Mouse (Mus musculus) hindbrain, embryonic 16.5 days (tissue): ENCODE data around the gene Msi2. TPM values are rescaled to one million over a fixed set of nuclear protein-coding genes. Genes with fewer than 3 reads are reported as not detected.

ENCODE experiments used
- ATAC-seq: fragments of 200-750 bp; cut with Nextera tagmentation; 2 replicates; pipeline ENCODE4 v1.8.0; 2017; ENCODE audit warnings: moderate TSS enrichment, moderate library complexity
- H3K27ac ChIP-seq: fragments of 300-500 bp; sonication (generic); 2 replicates; pipeline ENCODE4 v1.5.1; 2014; ENCODE audit warnings: low read depth, mild to moderate bottlenecking, control low read depth, low read length, moderate library complexity
- H3K27me3 ChIP-seq: fragments of 300-500 bp; sonication (generic); replicated peaks from 2 replicates; pipeline ENCODE4 v1.6.1; 2014; ENCODE audit warnings: low read length; ENCODE audit not compliant: control insufficient read depth, insufficient read depth
- H3K36me3 ChIP-seq: fragments of 300-500 bp; sonication (generic); 2 replicates; pipeline ENCODE4 v1.6.1; 2014; ENCODE audit warnings: mild to moderate bottlenecking, low read length, moderate library complexity, mixed read lengths; ENCODE audit not compliant: control insufficient read depth, insufficient read depth
- H3K4me1 ChIP-seq: fragments of 300-500 bp; sonication (generic); 2 replicates; pipeline ENCODE4 v1.6.1; 2014; ENCODE audit warnings: low read depth, low read length; ENCODE audit not compliant: control insufficient read depth, insufficient read depth
- H3K4me2 ChIP-seq: fragments of 300-500 bp; sonication (generic); 2 replicates; pipeline ENCODE4 v1.6.1; 2014; ENCODE audit warnings: mild to moderate bottlenecking, low read length, control low read depth, moderate library complexity
- H3K4me3 ChIP-seq: fragments of 300-500 bp; sonication (generic); 2 replicates; pipeline ENCODE4 v1.5.1; 2014; ENCODE audit warnings: mild to moderate bottlenecking, low read length, control low read depth, moderate library complexity
- H3K9ac ChIP-seq: fragments of 300-500 bp; sonication (generic); 2 replicates; pipeline ENCODE4 v1.6.1; 2014; ENCODE audit warnings: low read depth, mild to moderate bottlenecking, control low read depth, low read length, moderate library complexity
- H3K9me3 ChIP-seq: fragments of 300-500 bp; sonication (generic); 2 replicates; pipeline ENCODE4 v1.6.1; 2014; ENCODE audit warnings: mild to moderate bottlenecking, low read length, moderate library complexity; ENCODE audit not compliant: control insufficient read depth
- WGBS: fragments of 180-500 bp; shearing (Covaris S2); extraction: QIAGEN DNeasy Blood & Tissue Kit; methylation state at CpG from one replicate; pipeline ENCODE4 v1.1.7; 2014; 5-methylcytosine and 5-hydroxymethylcytosine counted together
- polyA plus RNA-seq: library from polyadenylated mRNA; unstranded; fragments of >200 nt; fragmentation: Nextera tagmentation; extraction: Ambion mirVana; gene quantifications from 2 replicates; pipeline ENCODE4 v1.2.1, GENCODE M21; 2015

Gene Msi2
- polyA plus RNA-seq, 1 experiment from 2014 or later = 31.0 TPM

DNA sequence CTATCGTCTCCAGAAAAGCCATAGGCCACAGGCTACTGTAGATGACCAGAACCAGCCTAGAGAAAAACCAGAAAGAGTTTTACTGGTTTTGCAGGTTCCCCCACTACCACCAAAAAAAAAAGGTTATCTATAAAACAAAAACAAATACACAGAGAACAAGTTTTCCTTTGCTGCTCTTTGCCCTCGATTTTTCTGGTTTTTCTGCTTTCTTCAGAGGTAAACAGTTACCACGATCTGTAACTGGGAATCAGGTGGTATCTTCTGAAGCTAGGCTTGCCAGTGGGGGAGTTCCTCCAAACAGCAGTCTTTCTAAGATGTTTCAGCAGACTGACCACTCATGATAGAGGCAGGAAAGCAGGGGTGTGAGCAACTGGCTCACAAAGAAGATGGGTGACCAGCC is 89.6 kb downstream of the Msi2 start:
- H3K9ac ChIP-seq = no peak overlapping the region
- WGBS = 73% methylated on average over 3 of the region's 3 CpGs
- no peaks in the 10 kb centered on the region for H3K27me3 ChIP-seq
- no peaks in the 10 kb centered on the region for H3K9me3 ChIP-seq
- peak overlapping the region; percentile 71 for H3K27ac ChIP-seq
- no peak for ATAC-seq
- no peak overlapping the region for H3K4me2 ChIP-seq
- peaks cover 26% of the 10 kb centered on the region for H3K4me1 ChIP-seq
- H3K4me3 ChIP-seq = no peak overlapping the region
- H3K36me3 ChIP-seq = no peaks in the 10 kb centered on the region

DNA sequence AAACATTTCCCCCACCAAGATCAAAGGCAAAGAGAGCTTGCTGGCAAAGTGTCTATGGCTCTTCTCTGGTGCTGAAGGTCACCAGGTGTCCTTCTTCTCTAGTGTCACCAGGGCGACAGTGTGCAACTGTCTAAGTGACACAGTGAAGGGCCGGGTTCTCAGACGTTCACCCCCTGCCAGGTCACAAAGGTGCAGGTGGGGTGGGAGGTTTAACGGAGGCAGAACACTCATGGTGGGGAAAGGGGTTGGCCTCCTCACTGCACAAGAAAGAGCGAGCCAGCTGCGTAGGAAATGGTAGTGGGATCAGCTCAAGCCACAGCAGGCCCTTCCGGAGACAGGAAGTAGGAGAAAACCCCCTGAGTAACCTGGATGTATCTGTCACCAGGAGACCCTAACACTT is 91.0 kb downstream of the Msi2 start:
- Histone ChIP-seq H3K36me3 (no peaks in the 10 kb centered on the region), H3K27me3 (no peaks in the 10 kb centered on the region), H3K27ac (peak overlapping the region; percentile 31), H3K4me1 (peaks cover 36% of the 10 kb centered on the region), H3K9me3 (no peaks in the 10 kb centered on the region), H3K9ac (no peak overlapping the region), H3K4me2 (no peak overlapping the region), H3K4me3 (no peak overlapping the region)
- 65% methylated on average over 7 of the region's 7 CpGs for WGBS
- no peak for ATAC-seq

DNA sequence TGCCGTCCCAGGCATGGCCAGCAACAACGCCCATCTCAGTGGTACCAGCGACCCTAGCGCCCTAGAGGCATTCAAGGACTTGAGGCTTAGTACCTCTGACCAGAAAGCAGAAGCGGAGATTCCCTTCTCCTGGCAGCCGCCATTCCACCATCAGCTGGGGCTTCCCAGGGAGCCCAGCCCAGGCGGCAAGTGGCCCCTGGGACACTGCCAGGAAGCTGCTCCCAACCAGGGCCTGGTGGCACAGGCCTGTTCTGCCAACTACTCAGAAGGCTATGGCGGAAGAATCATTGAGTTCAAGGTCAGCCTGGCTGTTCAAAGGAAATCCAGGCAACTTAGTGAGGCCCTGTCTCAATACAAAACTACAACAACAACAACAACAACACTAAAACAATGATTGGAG is 91.7 kb downstream of the Msi2 start:
- H3K27me3 ChIP-seq = no peaks in the 10 kb centered on the region
- peak overlapping the region; percentile 24; the same call in 1 of the 2 replicates for H3K27ac ChIP-seq
- no peak overlapping the region for H3K4me3 ChIP-seq
- no peak overlapping the region for H3K4me2 ChIP-seq
- ATAC-seq = no peak
- no peaks in the 10 kb centered on the region for H3K9me3 ChIP-seq
- H3K9ac ChIP-seq = no peak overlapping the region
- H3K36me3 ChIP-seq = no peaks in the 10 kb centered on the region
- 61% methylated on average over 8 of the region's 8 CpGs for WGBS
- H3K4me1 ChIP-seq = peaks cover 36% of the 10 kb centered on the region

DNA sequence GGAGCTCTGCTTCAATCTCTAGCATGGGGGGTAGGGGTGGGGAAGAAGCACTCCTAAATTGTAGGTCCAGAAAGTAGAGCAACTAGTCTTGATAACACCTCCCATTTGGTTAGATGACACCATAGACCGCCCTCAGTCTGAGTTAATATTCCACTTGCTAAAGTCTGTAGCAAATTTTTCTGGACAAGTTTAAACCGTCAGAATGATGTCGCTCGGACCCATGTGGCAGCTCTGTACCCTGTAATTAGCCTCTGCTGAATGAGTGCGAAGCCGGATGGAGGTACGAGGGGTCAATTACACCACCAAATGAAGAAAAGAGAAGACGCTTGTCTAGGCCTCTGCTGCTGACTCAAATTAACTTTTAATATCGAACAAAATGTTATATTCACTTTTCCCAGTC is 92.3 kb downstream of the Msi2 start:
- Histone ChIP-seq H3K36me3 (no peaks in the 10 kb centered on the region), H3K9ac (no peak overlapping the region), H3K27ac (no peak overlapping the region), H3K4me1 (peaks cover 36% of the 10 kb centered on the region), H3K4me2 (no peak overlapping the region), H3K4me3 (no peak overlapping the region), H3K27me3 (no peaks in the 10 kb centered on the region), H3K9me3 (no peaks in the 10 kb centered on the region)
- ATAC-seq = no peak
- WGBS = 66% methylated on average over 9 of the region's 9 CpGs

DNA sequence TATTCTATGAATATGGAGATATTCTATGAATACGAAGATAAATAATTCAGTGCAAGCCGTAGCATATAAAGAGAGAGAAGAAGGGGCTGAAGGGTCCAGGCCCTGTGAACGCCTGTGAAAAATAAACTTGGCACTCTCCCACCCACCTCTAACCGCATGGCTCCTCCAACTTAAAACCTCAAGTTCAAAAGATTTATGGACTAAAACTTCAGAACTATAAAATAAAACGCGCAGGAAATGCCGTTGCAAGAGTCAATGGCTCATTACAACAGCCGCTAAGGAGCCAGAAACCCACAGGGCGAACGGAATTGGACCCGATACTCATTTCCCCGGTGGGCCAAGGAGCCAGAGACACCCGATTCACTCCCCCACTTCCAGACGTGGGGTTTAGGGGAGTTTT is 93.2 kb downstream of the Msi2 start:
- no peak for ATAC-seq
- H3K9ac ChIP-seq = no peak overlapping the region
- 58% methylated on average over 14 of the region's 14 CpGs for WGBS
- no peaks in the 10 kb centered on the region for H3K36me3 ChIP-seq
- H3K9me3 ChIP-seq = no peaks in the 10 kb centered on the region
- no peak overlapping the region for H3K4me2 ChIP-seq
- no peak overlapping the region for H3K27ac ChIP-seq
- H3K4me1 ChIP-seq = peaks cover 43% of the 10 kb centered on the region
- no peaks in the 10 kb centered on the region for H3K27me3 ChIP-seq
- no peak overlapping the region for H3K4me3 ChIP-seq

GRCm38 (mm10) chr11:88624627-88625026 is 93.7 kb downstream of the Msi2 start:
- H3K4me2 ChIP-seq = no peak overlapping the region
- ATAC-seq = no peak
- no peaks in the 10 kb centered on the region for H3K27me3 ChIP-seq
- no peak overlapping the region for H3K4me3 ChIP-seq
- H3K9ac ChIP-seq = no peak overlapping the region
- H3K9me3 ChIP-seq = no peaks in the 10 kb centered on the region
- no peaks in the 10 kb centered on the region for H3K36me3 ChIP-seq
- 73% methylated on average over 6 of the region's 6 CpGs for WGBS
- H3K27ac ChIP-seq = 0 out of 2 replicates have a peak overlapping the region, but pooled peaks have one; percentile 6
- peaks cover 47% of the 10 kb centered on the region for H3K4me1 ChIP-seq

GRCm38 (mm10) chr11:88623671-88624070 is 94.6 kb downstream of the Msi2 start:
- H3K36me3 ChIP-seq = no peaks in the 10 kb centered on the region
- H3K4me2 ChIP-seq = no peak overlapping the region
- no peak overlapping the region; the same call in 1 of the 2 replicates for H3K27ac ChIP-seq

DNA sequence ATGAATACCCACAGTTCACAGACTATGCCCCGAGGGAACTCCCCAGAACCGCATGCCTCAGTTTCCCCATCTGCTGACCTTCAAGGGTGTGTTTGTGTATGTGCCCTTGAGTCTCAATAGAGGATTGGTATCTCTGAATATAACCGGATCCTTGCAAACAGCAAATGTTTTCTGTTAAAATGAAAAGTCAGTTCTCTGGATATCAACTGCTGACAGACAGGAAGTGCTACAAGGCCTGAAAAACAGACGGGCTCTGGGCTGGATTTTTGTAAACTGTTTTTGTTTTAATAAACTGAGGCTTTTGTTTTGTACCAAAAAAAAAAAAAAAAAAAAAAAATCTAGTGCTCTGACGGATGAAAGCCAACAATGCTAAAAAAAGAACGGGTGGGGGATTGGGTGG is 95.8 kb downstream of the Msi2 start:
- Histone ChIP-seq H3K27ac (peak overlapping the region; percentile 37; the same call in 1 of the 2 replicates), H3K4me3 (no peak overlapping the region), H3K9me3 (no peaks in the 10 kb centered on the region), H3K36me3 (no peaks in the 10 kb centered on the region), H3K4me1 (peaks cover 47% of the 10 kb centered on the region), H3K9ac (no peak overlapping the region), H3K4me2 (no peak overlapping the region), H3K27me3 (no peaks in the 10 kb centered on the region)
- ATAC-seq = no peak
- WGBS = 49% methylated on average over 6 of the region's 6 CpGs

More at GRCm38 (mm10) chr11:88623671-88624070, 94.6 kb downstream of the Msi2 start:
- Histone ChIP-seq H3K9me3 (no peaks in the 10 kb centered on the region), H3K4me1 (peaks cover 46% of the 10 kb centered on the region), H3K4me3 (no peak overlapping the region), H3K27me3 (no peaks in the 10 kb centered on the region), H3K9ac (no peak overlapping the region)
- 69% methylated on average over 6 of the region's 6 CpGs for WGBS
- ATAC-seq = no peak

DNA sequence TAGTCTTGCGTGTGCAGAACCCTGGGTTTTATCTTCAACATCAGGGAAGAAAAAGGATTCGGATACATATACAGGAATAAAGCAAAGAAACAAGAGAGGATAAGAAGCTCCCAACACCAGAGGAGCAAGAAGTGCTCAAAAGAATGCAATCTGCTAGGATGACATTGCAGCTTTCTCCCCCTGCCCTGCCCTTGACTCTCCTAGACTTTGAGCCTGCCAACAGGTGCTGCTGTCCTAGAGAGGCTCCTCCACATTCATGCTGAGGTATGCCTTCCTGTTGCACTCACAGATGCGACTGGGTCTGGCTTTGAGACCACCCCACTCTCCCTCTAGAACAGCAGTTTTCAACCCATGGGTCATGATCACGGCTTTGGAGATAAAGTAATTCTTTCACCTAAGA is 96.5 kb downstream of the Msi2 start:
- Histone ChIP-seq H3K36me3 (no peaks in the 10 kb centered on the region), H3K4me1 (peaks cover 45% of the 10 kb centered on the region), H3K27ac (no peak overlapping the region), H3K4me3 (no peak overlapping the region), H3K9ac (no peak overlapping the region), H3K27me3 (no peaks in the 10 kb centered on the region), H3K4me2 (no peak overlapping the region), H3K9me3 (no peaks in the 10 kb centered on the region)
- 78% methylated on average over 4 of the region's 4 CpGs for WGBS
- no peak for ATAC-seq
